Mouse (Mus musculus) lung, postnatal 36 days (tissue): ENCODE measurements around the gene Arhgdig.

Experiments used
- DNase-seq: peaks from one replicate; pipeline ENCODE4 v3.0.0; 2022; ENCODE audit warnings: mixed read lengths

The Arhgdig gene

DNA sequence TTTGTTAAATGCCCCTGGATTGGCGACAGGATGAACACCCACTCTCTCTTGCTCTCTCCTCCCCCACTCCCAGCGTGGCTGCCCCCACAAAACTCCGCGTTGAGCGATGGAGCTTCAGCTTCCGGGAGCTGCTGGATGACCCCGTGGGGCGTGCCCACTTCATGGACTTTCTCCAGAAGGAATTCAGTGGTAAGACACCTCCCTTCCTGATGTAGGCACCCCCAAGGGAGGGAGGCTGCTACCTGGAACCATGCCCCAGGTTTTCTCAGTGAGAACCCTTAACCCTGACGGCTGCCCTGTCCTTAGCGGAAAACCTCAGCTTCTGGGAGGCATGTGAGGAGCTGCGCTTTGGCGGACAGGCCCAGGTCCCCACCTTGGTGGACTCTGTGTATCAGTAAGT, at the start of gene Arhgdig:
Arhgdig (minus strand) TSS at position 101 of the 400 bp plus-strand sequence.
- no peak for DNase-seq

DNA sequence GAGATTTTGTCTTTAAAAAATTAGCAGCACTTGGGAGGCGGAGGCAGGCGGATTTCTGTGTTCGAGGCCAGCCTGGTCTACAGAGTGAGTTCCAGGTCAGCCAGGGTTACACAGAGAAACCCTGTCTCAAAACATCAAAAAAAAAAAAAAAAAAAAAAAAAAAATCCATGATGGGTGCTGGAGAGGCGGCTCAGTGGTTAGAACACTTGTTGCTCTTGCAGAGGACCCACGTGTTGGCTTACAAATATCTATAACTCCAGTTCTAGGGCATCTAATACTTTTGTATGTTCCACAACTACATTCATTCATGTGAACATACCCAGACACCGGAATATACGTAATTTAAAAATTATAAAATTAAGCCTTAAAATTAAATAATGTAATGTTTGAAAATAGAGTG, 47.7 kb upstream of the Arhgdig start:
- no peak for DNase-seq

DNA sequence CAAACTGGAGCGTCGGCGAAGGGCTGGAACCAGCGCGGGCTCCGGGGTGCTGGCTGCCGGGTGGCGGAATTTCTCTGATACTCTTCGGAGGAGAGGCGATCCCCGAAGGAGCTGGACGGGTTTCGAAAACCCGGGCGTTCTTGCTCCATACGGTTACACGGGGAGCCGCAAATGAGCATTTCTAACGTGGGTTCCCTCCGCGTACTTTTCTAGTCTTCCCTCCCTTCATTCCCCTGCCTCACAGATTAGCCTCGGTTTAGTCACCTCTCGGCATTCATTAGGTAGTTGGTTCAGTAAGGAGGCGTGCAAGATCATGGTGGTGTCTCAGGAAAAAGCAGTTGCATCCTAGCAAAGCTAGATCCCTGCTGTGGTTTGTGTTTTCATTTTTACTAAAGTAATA, 45.8 kb upstream of the Arhgdig start:
- no peak for DNase-seq

- peak; percentile 96 for DNase-seq
Observed at GRCm38 (mm10) chr17:26252539-26253251, 45.1 kb upstream of the Arhgdig start, which contains the start of gene Luc7l. Gene Luc7l, plus strand, starts transcription at chr17:26252896.

DNA sequence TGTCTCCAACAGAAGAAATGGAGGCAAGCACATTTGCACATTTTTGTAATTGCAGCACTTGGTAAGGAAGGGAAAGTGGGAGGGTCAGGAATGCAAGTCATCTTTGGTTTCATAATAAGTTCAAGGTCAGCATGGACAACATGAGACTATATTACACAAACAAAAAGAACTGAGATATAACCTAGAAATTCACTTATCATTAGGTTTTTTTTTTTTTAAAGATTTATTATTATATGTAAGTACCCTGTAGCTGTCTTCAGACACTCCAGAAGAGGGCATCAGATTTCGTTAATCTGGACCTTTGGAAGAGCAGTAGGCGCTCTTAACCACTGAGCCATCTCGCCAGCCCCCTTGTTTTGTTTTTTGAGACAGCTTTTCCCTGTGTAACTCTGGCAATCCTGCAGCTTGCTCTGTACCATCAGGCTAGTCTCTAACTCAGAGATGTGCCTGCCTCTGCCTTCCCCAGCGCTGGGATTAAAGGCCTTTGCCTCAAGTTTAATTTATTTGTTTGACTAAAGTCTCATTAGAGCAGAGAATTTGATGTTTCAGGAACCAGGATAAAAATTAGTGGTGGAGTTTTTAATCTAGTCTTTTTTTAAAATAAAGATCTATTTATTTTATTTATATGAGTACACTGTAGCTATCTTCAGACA, 44.4 kb upstream of the Arhgdig start:
- no peak for DNase-seq

DNA sequence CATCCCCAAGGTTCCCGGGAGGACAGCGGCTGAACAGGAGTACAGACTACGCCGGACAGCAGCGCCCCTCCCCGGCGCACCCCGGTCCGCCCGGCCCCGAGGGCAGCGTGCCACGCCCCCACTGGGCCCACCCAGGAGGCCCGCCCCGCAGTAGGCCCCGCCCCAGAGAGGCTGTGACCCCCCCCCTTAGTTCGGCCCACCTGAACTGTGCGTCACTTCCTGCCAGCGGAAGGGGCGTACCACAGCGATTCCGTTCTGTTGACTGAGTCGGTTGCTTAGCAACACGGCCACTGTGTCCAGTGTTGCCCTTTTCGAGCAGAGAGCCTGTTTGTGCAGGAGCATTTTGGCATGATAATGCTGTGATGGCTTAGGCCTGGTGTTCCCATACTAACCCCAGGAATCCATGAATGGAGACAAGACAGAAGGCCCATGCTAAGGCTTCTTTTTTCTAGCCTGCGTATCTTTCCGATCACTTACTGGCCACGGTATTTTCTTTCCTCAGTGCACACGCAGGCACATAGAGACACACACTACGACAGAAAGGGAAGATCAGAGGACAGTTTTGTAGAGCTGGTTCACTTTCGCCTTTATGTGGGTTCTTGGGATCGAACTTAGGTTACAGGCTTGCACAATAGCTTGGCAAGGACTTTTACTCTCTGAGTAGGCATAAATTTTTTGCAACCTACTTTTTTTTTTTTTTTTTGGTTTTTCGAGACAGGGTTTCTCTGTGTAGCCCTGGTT, 36.7 kb upstream of the Arhgdig start, which contains the start of gene Fam234a:
Fam234a (minus strand) TSS at position 142 of the 741 bp plus-strand sequence.
- DNase-seq, result peak; percentile 98

DNA sequence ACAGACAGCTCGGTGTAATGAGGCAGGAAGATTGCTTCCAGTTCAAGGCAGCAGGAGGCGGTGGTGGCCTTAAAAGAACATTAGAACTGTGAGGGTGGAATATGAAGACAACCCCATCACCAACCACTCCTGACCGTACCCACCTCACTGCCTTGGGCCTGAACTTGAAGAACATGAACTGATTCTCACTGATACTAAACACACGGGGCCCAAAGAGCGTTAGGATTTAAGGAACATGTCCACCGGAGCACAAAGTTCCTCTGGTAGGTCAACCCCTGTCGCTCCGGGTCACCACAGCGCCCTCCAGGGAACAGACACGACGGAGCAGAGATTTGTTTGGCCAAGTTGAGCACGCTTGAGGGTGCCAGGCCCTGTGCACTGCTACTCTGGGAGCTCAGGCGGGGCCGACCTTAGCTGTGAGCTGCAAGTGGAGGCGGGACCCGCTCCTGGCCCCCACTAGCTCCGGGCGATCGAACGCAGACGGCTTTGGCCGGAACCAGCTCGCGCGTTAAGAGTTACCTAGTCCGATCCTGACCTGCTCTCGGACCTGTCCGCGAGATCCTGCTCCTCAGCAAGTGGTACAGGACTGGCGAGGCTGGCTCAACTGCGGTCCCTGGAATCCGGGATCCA, 36.0 kb upstream of the Arhgdig start:
- DNase-seq, result peak; percentile 87

GRCm38 (mm10) chr17:26240990-26241389, 33.4 kb upstream of the Arhgdig start:
- no peak for DNase-seq

DNA sequence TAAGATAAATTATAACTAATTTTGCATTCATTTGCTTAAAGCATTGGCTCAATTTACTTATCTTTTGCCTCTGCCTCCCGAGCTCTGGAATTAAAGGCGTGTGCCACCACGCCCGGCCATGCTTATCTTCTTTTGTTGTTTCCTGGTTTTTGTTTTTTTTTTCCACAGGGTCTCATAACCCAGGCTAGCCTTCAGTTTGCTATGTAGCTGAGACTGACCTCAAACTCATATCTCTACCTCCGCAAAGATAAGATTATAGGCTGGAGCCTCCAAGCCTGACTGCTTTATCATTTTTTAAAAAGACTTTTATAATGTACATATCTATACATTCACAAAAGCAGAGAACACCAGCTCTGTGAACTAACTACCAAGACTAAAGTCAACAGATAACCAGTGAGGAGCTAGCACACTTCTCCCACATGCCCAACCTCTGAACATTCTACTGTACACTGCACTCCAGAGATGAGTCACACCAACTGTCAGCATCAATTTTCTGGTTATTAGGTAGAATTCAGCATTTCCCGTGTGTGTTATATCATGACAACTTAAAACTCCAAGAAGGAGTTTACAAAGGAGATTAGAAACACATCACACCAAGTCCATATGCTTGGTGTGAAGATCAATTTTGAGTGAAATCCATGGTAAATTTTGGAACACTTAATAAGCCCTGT, 32.7 kb upstream of the Arhgdig start:
- DNase-seq, result no peak

DNA sequence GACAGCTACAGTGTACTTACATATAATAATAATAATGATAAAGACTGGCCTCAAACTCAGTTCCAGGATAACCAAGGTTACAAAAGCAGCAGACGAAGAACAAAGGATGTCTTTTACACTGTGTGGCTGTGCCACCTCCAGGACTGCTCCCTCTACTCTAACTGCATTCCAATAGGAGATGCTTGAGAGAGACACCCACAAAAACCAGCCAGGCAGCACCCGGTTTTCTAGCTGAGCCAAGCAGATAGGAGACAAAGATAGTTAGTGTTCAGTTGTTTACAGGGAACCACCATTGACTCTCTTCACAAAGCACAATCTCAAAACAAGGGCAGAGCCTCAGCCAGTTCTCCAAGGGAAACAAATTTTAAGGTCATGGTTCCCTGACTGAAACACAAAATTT, 32.0 kb upstream of the Arhgdig start:
- no peak for DNase-seq

- DNase-seq, result peak; percentile 29
Observed at GRCm38 (mm10) chr17:26237667-26238066, 30.1 kb upstream of the Arhgdig start.

- DNase-seq, result peak; percentile 34
Observed at GRCm38 (mm10) chr17:26235077-26235815, 27.7 kb upstream of the Arhgdig start.

- DNase-seq, result no peak
Observed at GRCm38 (mm10) chr17:26234386-26234785, 26.8 kb upstream of the Arhgdig start.

GRCm38 (mm10) chr17:26232863-26233262, 25.3 kb upstream of the Arhgdig start:
- peak; percentile 37 for DNase-seq

GRCm38 (mm10) chr17:26231156-26231555, 23.6 kb upstream of the Arhgdig start:
- DNase-seq, result no peak

DNA sequence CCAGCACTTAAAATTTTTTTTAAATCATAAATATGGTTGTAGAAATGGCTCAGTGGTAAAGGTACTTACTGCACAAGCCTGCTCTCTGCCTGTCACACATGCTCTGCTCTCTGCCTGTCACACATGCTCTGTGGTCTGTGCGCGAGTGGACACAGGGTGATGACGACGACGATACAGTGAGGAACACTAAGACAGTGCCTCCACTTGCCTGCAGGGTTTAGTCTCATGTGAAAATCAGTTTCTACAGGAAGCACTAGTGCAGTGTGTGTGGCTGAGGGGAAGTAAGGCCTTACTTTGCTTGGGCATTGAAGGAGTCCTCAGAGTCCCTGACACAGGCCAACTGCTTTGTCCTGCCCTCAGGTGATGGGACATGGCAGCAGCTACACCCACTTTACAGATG, 22.2 kb upstream of the Arhgdig start:
- no peak for DNase-seq

DNA sequence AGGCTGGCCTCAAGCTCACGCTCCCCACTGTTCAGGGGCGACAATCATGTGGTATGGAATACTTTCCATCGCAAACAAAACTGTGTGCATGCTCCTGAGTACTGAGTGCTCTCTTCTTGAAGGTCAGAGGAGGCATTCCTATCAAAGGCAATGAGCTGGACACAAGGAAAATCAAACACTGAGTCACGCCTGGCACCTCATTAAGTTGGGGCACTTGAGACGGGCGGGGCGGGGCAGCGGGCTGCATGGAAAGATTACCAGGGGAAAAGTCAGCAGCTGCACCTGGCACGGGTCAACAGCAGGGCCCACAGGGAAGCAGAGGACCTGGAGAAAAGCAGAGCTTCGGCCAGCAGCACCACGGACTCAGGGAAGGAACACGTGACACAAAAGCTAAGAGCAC, 17.6 kb upstream of the Arhgdig start:
- peak; percentile 87 for DNase-seq

DNA sequence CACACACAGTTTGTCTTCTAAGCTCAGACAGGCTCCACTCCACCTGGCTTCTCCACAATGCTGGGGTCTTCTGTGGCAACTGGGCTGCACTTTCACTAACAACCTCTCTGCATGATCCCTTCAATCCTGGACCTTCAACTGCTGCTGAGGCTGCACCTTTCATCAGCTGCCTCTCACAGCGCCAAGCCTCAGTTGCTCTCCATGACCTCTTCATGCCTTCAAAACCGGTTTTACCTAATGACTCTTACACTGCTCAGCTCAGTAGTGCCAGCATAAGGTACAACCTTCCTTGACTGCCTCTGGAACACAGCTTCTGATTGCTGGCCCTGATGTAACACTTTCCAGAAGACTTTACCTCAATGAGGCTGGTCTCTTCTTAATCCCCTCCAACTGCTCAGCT, 13.9 kb upstream of the Arhgdig start:
- peak; percentile 35 for DNase-seq

DNA sequence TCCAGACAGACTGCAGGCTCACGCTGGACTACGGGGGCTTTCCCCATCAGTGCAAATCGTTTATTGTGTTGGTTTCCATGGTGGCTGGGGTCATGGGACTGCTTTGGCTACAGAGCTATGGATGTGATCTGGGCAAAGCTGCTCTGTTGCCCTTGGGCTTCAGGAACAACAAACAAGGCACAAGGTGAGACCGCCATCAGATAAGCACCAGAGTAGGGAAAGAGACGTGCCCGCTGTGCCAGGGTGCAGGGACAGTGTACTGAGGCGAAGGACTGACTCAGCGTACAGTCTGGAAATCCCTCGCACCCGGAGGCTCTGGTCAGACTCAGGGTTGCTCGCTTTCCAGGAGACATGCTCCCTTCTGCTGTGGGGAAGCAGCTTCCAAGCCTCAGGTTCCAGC, 5.1 kb upstream of the Arhgdig start:
- DNase-seq, result no peak

DNA sequence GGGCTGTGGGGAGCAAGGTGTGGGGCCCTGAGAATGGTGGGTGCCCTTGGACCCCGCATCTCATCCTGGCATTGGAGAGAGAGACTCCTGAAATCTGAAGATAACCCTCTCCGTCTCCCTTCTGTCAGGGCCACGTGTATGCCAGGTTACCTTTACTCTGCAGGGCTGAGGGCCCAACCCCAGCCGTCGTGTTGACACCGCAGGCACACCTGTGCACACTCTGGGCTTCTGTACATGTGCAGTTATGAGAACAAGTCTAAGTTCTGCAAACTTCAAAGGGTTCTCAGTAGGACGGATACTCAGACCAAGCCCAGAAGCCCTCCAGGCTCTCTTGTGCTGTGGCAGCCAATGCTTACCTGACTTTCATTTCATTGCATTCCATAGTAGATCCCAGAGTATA, 4.7 kb upstream of the Arhgdig start:
- no peak for DNase-seq

- DNase-seq, result no peak
Observed at GRCm38 (mm10) chr17:26206392-26206791, 1.2 kb downstream of the Arhgdig start.

DNA sequence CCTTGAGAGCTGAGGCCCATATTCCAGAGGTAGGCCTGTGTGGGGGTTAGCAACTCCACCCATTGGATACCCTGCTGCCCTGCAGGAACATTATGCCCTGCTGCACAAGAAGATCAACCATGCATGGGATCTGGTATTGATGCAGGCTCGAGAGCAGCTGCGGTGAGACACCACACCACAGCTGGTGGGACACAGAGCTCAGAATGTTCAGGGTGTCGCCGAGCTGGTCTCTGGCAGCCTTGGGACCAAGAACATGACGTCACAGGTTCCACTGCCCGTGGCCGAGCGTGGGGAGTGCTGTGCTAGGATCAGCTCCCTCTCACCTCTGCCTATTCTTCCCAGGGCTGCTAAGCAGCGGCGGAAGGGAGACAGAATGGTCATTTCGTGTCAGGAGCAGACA, 2.8 kb downstream of the Arhgdig start:
- DNase-seq, result no peak
